Mouse (Mus musculus): ENCODE measurements around the gene Tnfaip8l1. TPM values are rescaled to one million over a fixed set of nuclear protein-coding genes. Genes with fewer than 3 reads are reported as not detected.

Gene Tnfaip8l1
- polyA plus RNA-seq, 1 experiment, result 2.3 TPM

DNA sequence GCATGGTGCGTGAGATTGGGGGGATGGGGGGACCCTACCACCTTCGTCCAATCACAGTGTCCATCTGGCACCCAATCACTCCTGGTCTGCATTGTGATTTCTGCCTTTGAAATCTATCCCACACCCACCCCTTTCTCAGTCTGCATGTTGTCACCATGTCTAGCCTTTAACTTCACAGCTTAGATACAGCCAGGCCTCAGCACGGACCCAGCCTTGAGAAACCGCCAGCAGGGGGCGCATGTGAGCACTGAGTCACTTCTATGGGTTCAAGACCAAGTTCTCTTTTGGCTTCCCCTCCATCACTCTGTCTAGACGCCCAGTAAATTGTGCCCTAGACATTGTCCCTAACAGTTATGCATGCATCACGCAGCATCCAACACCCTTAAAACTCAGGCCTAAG is 30.5 kb upstream of the Tnfaip8l1 start:
- no peak for TF ChIP-seq USF1 (IDR thresholded peaks at IDR 0.05; ENCODE audit: low read depth)
- no peak for TF ChIP-seq MYOG (IDR thresholded peaks at IDR 0.05; ENCODE audit: control insufficient read depth in 1 of 3, insufficient read depth in 1 of 3, insufficient read length in 2 of 3, low read depth in 2 of 3)
- TF ChIP-seq E2F4 (IDR thresholded peaks at IDR 0.05; ENCODE audit: insufficient read depth), result no peak
- no peak for TF ChIP-seq CEBPB (IDR thresholded peaks at IDR 0.05; ENCODE audit: insufficient read depth, poor library complexity, severe bottlenecking)
- no peak for TF ChIP-seq POLR2A (IDR thresholded peaks at IDR 0.05; ENCODE audit: insufficient read length, low read depth)
- no peak for TF ChIP-seq TCF3 (IDR thresholded peaks at IDR 0.05; ENCODE audit: insufficient read length, low read depth)
- TF ChIP-seq POLR2AphosphoS2 (IDR thresholded peaks at IDR 0.05; ENCODE audit: insufficient read length, low read depth), result no peak
- TF ChIP-seq TCF12 (IDR thresholded peaks at IDR 0.05; ENCODE audit: insufficient read depth, poor library complexity, severe bottlenecking), result no peak
- TF ChIP-seq REST (IDR thresholded peaks at IDR 0.05; ENCODE audit: insufficient read depth, insufficient read length), result no peak
- TF ChIP-seq SRF (IDR thresholded peaks at IDR 0.05; ENCODE audit: control insufficient read depth, insufficient read length, low read depth), result no peak
- no peak for TF ChIP-seq MAX (IDR thresholded peaks at IDR 0.05; ENCODE audit: low read depth)
- TF ChIP-seq MYOD1 (IDR thresholded peaks at IDR 0.05; ENCODE audit: control insufficient read depth in 1 of 3, insufficient read length in 2 of 3, low read depth in 2 of 3), result no peak
- peaks cover 28% of the 10 kb centered on the region for H3K27me3 ChIP-seq (ENCODE audit: control insufficient read depth, insufficient read depth, insufficient read length)
- no peaks in the 10 kb centered on the region for H3K79me2 ChIP-seq (ENCODE audit: control insufficient read depth, insufficient read depth)
- no peaks in the 10 kb centered on the region for H3K36me3 ChIP-seq (ENCODE audit: control insufficient read depth, insufficient read depth)
- H3K4me3 ChIP-seq, result no peak overlapping the region
- H3K4me2 ChIP-seq (ENCODE audit: low read depth), result no peak overlapping the region
- no peak overlapping the region for H3ac ChIP-seq (ENCODE audit: control insufficient read depth, insufficient read length)

GRCm38 (mm10) chr17:56132661-56133060 is 29.6 kb upstream of the Tnfaip8l1 start:
- no peaks in the 10 kb centered on the region for H3K79me2 ChIP-seq (ENCODE audit: control insufficient read depth, insufficient read depth)
- peaks cover 23% of the 10 kb centered on the region for H3K27me3 ChIP-seq (ENCODE audit: control insufficient read depth, insufficient read depth, insufficient read length)
- no peak for TF ChIP-seq TCF3 (IDR thresholded peaks at IDR 0.05; ENCODE audit: insufficient read length, low read depth)
- H3K4me2 ChIP-seq (ENCODE audit: low read depth), result no peak overlapping the region
- no peak overlapping the region for H3K4me3 ChIP-seq
- no peaks in the 10 kb centered on the region for H3K36me3 ChIP-seq (ENCODE audit: control insufficient read depth, insufficient read depth)
- no peak overlapping the region for H3ac ChIP-seq (ENCODE audit: control insufficient read depth, insufficient read length)

DNA sequence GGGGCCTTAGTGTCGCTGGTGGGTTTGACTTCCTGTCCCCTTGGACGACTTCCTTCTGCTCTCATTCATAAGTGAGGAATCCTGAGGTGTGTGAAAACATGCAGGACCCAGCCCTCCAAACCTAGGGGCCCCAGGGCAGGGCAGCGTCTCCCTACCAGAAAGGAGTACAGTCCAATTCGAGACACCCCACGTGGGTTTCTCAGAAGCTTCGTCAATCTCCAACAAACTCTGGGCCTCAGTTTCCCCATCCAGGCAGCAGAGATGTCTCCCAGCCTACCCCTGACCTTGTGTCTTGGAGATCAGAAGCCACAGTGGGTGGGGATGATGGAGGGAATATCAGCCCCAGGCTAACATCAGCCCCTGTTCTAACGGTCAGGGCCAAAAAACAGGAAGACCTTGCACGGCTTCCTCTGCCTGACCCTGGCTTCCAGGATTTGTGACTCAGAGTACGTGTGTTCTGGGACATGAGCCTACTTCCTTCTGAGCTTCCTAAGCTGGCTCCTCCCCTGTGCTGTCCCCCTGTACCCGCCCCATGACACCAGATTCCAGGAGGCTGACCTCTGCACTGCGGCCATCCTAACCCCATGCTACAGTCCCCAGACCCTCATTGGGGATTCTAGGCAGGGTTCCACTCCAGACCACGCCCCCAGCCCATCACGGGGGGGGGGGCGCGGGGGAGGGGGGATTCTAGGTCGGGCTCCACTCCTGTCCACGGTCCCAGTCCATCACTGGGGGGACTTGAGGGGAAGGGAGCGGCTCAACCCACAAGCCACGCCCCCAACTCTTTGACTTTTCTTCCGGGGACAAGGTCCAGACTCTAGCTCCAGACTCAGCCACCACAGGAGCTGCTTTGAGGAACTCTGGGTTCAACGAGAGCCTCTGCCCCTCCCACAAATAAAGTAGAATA is 28.6 kb upstream of the Tnfaip8l1 start:
- Histone ChIP-seq H3K4me3 (peak overlapping the region; percentile 13), H3K4me2 (ENCODE audit: low read depth) (peak overlapping the region; percentile 82), H3K79me2 (ENCODE audit: control insufficient read depth, insufficient read depth) (no peaks in the 10 kb centered on the region), H3K27me3 (ENCODE audit: control insufficient read depth, insufficient read depth, insufficient read length) (peaks cover 25% of the 10 kb centered on the region), H3ac (ENCODE audit: control insufficient read depth, insufficient read length) (no peak overlapping the region), H3K36me3 (ENCODE audit: control insufficient read depth, insufficient read depth) (no peaks in the 10 kb centered on the region)
- TF ChIP-seq POLR2AphosphoS2 (IDR thresholded peaks at IDR 0.05; ENCODE audit: insufficient read length, low read depth) (no peak), USF1 (IDR thresholded peaks at IDR 0.05; ENCODE audit: low read depth) (no peak), E2F4 (IDR thresholded peaks at IDR 0.05; ENCODE audit: insufficient read depth) (no peak), MYOG (IDR thresholded peaks at IDR 0.05; ENCODE audit: control insufficient read depth in 1 of 3, insufficient read depth in 1 of 3, insufficient read length in 2 of 3, low read depth in 2 of 3) (no peak), TCF3 (IDR thresholded peaks at IDR 0.05; ENCODE audit: insufficient read length, low read depth) (no peak), POLR2A (IDR thresholded peaks at IDR 0.05; ENCODE audit: insufficient read length, low read depth) (no peak), REST (IDR thresholded peaks at IDR 0.05; ENCODE audit: insufficient read depth, insufficient read length) (no peak), CEBPB (IDR thresholded peaks at IDR 0.05; ENCODE audit: insufficient read depth, poor library complexity, severe bottlenecking) (no peak), SRF (IDR thresholded peaks at IDR 0.05; ENCODE audit: control insufficient read depth, insufficient read length, low read depth) (no peak), TCF12 (IDR thresholded peaks at IDR 0.05; ENCODE audit: insufficient read depth, poor library complexity, severe bottlenecking) (no peak), MAX (IDR thresholded peaks at IDR 0.05; ENCODE audit: low read depth) (no peak), MYOD1 (IDR thresholded peaks at IDR 0.05; ENCODE audit: control insufficient read depth in 1 of 3, insufficient read length in 2 of 3, low read depth in 2 of 3) (no peak)

DNA sequence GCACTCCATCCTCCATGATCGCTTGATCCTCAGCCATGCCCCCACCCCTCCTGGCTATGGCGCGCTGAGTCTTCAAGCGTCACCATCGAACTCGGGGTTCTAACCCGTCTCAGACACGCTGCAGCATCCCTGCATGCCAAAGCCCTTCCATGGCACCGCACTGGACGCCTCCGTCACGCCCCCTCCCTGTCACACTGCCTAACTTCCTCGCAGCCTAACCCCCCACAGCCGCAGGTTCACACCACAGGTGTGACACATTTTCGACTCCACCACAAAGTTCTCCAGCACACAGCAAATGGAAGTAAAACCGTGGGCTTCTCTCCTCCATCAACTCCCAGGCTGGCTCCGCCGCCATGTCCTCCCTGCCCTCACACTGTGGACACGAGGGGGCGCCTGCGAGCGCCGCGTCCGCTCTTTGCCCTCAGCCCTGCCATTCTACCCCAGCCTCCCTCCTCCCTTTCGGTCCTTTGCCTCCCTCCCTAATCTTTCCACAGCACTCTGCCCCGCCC is 27.8 kb upstream of the Tnfaip8l1 start:
- peaks cover 33% of the 10 kb centered on the region for H3K27me3 ChIP-seq (ENCODE audit: control insufficient read depth, insufficient read depth, insufficient read length)
- H3ac ChIP-seq (ENCODE audit: control insufficient read depth, insufficient read length), result no peak overlapping the region
- TF ChIP-seq MYOG (IDR thresholded peaks at IDR 0.05; ENCODE audit: control insufficient read depth in 1 of 3, insufficient read depth in 1 of 3, insufficient read length in 2 of 3, low read depth in 2 of 3) (peak in 1 of 3 experiments; percentile 3), SRF (IDR thresholded peaks at IDR 0.05; ENCODE audit: control insufficient read depth, insufficient read length, low read depth) (no peak), REST (IDR thresholded peaks at IDR 0.05; ENCODE audit: insufficient read depth, insufficient read length) (no peak), MAX (IDR thresholded peaks at IDR 0.05; ENCODE audit: low read depth) (no peak), MYOD1 (IDR thresholded peaks at IDR 0.05; ENCODE audit: control insufficient read depth in 1 of 3, insufficient read length in 2 of 3, low read depth in 2 of 3) (no peak), E2F4 (IDR thresholded peaks at IDR 0.05; ENCODE audit: insufficient read depth) (no peak), USF1 (IDR thresholded peaks at IDR 0.05; ENCODE audit: low read depth) (no peak)
- peak overlapping the region; percentile 82 for H3K4me2 ChIP-seq (ENCODE audit: low read depth)
- H3K36me3 ChIP-seq (ENCODE audit: control insufficient read depth, insufficient read depth), result no peaks in the 10 kb centered on the region
- H3K79me2 ChIP-seq (ENCODE audit: control insufficient read depth, insufficient read depth), result no peaks in the 10 kb centered on the region
- peak overlapping the region; percentile 13 for H3K4me3 ChIP-seq

- H3K4me2 ChIP-seq (ENCODE audit: low read depth), result no peak overlapping the region
- H3ac ChIP-seq (ENCODE audit: control insufficient read depth, insufficient read length), result no peak overlapping the region
- no peaks in the 10 kb centered on the region for H3K36me3 ChIP-seq (ENCODE audit: control insufficient read depth, insufficient read depth)
- H3K27me3 ChIP-seq (ENCODE audit: control insufficient read depth, insufficient read depth, insufficient read length), result peaks cover 53% of the 10 kb centered on the region
- H3K4me3 ChIP-seq, result no peak overlapping the region
- no peak for TF ChIP-seq SRF (IDR thresholded peaks at IDR 0.05; ENCODE audit: control insufficient read depth, insufficient read length, low read depth)
- H3K79me2 ChIP-seq (ENCODE audit: control insufficient read depth, insufficient read depth), result no peaks in the 10 kb centered on the region
Measured at GRCm38 (mm10) chr17:56136558-56136957, 25.7 kb upstream of the Tnfaip8l1 start.
